Mouse (Mus musculus) spleen, adult 2 months (tissue): ENCODE data around the gene Cab39. TPM values are rescaled to one million over a fixed set of nuclear protein-coding genes. Genes with fewer than 3 reads are reported as not detected.
A peak's percentile ranks its signal among the peaks of the same experiment; 100 is the strongest.

ENCODE experiments used
- DNase-seq, 2 experiments: peaks; one replicate each; pipeline versions ENCODE4 v3.0.0 to v3.0.0-alpha.2; 2012 to 2021; ENCODE audit warnings: low spot score in 2 of 2, low read depth in 1 of 2
- H3K27ac ChIP-seq: fragments of 200-500 bp; 2 replicates; pipeline ENCODE4 v1.5.1; 2012; ENCODE audit warnings: low read length, inconsistent platforms; ENCODE audit not compliant: insufficient read depth
- H3K27me3 ChIP-seq: fragments of 200-500 bp; 2 replicates; pipeline ENCODE4 v1.6.1; 2012; ENCODE audit warnings: mild to moderate bottlenecking, moderate library complexity, low read length, inconsistent platforms; ENCODE audit not compliant: control insufficient read depth, insufficient read depth
- H3K36me3 ChIP-seq: fragments of 200-500 bp; 2 replicates; pipeline ENCODE4 v1.6.1; 2012; ENCODE audit warnings: mild to moderate bottlenecking, low read length, inconsistent platforms; ENCODE audit not compliant: control insufficient read depth, insufficient read depth
- H3K4me1 ChIP-seq: fragments of 200-500 bp; 2 replicates; pipeline ENCODE4 v1.6.1; 2011; ENCODE audit warnings: inconsistent platforms; ENCODE audit not compliant: control insufficient read depth, insufficient read depth, insufficient read length
- H3K4me3 ChIP-seq: fragments of 200-500 bp; 2 replicates; pipeline ENCODE4 v1.5.1; 2011; ENCODE audit warnings: mild to moderate bottlenecking, inconsistent platforms; ENCODE audit not compliant: insufficient read depth, insufficient read length; ENCODE audit errors: extremely low read depth
- CTCF ChIP-seq: fragments of 200-500 bp; IDR thresholded peaks from 2 replicates; pipeline ENCODE4 v1.5.1; 2011; ENCODE audit warnings: mild to moderate bottlenecking, inconsistent platforms; ENCODE audit not compliant: insufficient read depth, insufficient read length, insufficient replicate concordance; ENCODE audit errors: extremely low read depth
- POLR2A ChIP-seq: fragments of 200-500 bp; IDR thresholded peaks from 2 replicates; pipeline ENCODE4 v1.6.1; 2011; ENCODE audit warnings: low read depth, low read length, inconsistent platforms
- WGBS: fragments of 180-500 bp; shearing (Covaris S2); methylation state at CpG from one replicate; pipeline ENCODE4 v1.1.7; 2018; 5-methylcytosine and 5-hydroxymethylcytosine counted together
- polyA plus RNA-seq: library from polyadenylated mRNA; depleted of rRNA; stranded (reverse); fragments of >200 nt; gene quantifications from 2 replicates; pipeline ENCODE4 v1.2.3, GENCODE M21; 2012; rRNA removed

The Cab39 gene
- 24.1 and 25.0 TPM in 2 replicates for polyA plus RNA-seq

GRCm38 (mm10) chr1:85793208-85794105, at the start of gene Cab39:
Gene Cab39 (plus strand): TSS chr1:85793441.
- TF ChIP-seq CTCF (peak; percentile 62; the same call in 1 of the 2 replicates), POLR2A (peak; percentile 83)
- peak; percentile 77 to 89 for DNase-seq

GRCm38 (mm10) chr1:85744539-85744938, 48.7 kb upstream of the Cab39 start:
- H3K27me3 ChIP-seq = no peaks in the 10 kb centered on the region
- H3K4me3 ChIP-seq = no peak overlapping the region
- H3K36me3 ChIP-seq = no peaks in the 10 kb centered on the region
- WGBS = 75% methylated on average over 3 of the region's 3 CpGs
- no peak for TF ChIP-seq CTCF
- H3K4me1 ChIP-seq = peaks cover 3% of the 10 kb centered on the region; the same call in 1 of the 2 replicates
- no peak overlapping the region for H3K27ac ChIP-seq
- DNase-seq = no peak

More at GRCm38 (mm10) chr1:85793208-85794105, at the start of gene Cab39:
- peak within 1 kb of the TSS; percentile 95 for H3K27ac ChIP-seq
- peak within 1 kb of the TSS; percentile 100 for H3K4me3 ChIP-seq
- under 1% methylated on average over 110 of the region's 118 CpGs for WGBS
- H3K27me3 ChIP-seq = no peaks in the 10 kb centered on the region
- no peaks in the 10 kb centered on the region for H3K36me3 ChIP-seq
- H3K4me1 ChIP-seq = peaks cover 3% of the 10 kb centered on the region; the same call in 1 of the 2 replicates

- TF ChIP-seq POLR2A (no peak), CTCF (no peak)
- 92% methylated on average over 5 of the region's 5 CpGs for WGBS
- H3K36me3 ChIP-seq = no peaks in the 10 kb centered on the region
- DNase-seq = no peak
- no peaks in the 10 kb centered on the region for H3K27me3 ChIP-seq
- H3K4me3 ChIP-seq = no peak overlapping the region
- no peak overlapping the region for H3K27ac ChIP-seq
- peaks cover 11% of the 10 kb centered on the region; the same call in 1 of the 2 replicates for H3K4me1 ChIP-seq
Measured at GRCm38 (mm10) chr1:85746511-85746910, 46.7 kb upstream of the Cab39 start.

GRCm38 (mm10) chr1:85749829-85750228, 43.4 kb upstream of the Cab39 start:
- TF ChIP-seq CTCF (no peak), POLR2A (no peak)
- WGBS = 93% methylated on average over 2 of the region's 2 CpGs
- no peaks in the 10 kb centered on the region for H3K27me3 ChIP-seq
- H3K27ac ChIP-seq = peak overlapping the region; percentile 71; the same call in 1 of the 2 replicates
- DNase-seq = no peak
- no peaks in the 10 kb centered on the region for H3K36me3 ChIP-seq
- peaks cover 18% of the 10 kb centered on the region; the same call in 1 of the 2 replicates for H3K4me1 ChIP-seq
- H3K4me3 ChIP-seq = no peak overlapping the region

GRCm38 (mm10) chr1:85750650-85751049, 42.6 kb upstream of the Cab39 start:
- Histone ChIP-seq H3K4me3 (no peak overlapping the region), H3K36me3 (no peaks in the 10 kb centered on the region), H3K27ac (peak overlapping the region; percentile 81), H3K4me1 (peaks cover 18% of the 10 kb centered on the region; the same call in 1 of the 2 replicates), H3K27me3 (no peaks in the 10 kb centered on the region)
- 45% methylated on average over 4 of the region's 4 CpGs for WGBS
- no peak for TF ChIP-seq CTCF
- TF ChIP-seq POLR2A = no peak
- no peak for DNase-seq

- peak; percentile 44 to 70 for DNase-seq
- Histone ChIP-seq H3K4me1 (peaks cover 18% of the 10 kb centered on the region; the same call in 1 of the 2 replicates), H3K27me3 (no peaks in the 10 kb centered on the region), H3K4me3 (no peak overlapping the region), H3K36me3 (no peaks in the 10 kb centered on the region), H3K27ac (peak overlapping the region; percentile 83)
- TF ChIP-seq POLR2A = no peak
- TF ChIP-seq CTCF = no peak
- 12% methylated on average over 6 of the region's 6 CpGs for WGBS
Measured at GRCm38 (mm10) chr1:85751494-85751893, 41.7 kb upstream of the Cab39 start.

- Histone ChIP-seq H3K4me3 (no peak overlapping the region), H3K27me3 (no peaks in the 10 kb centered on the region), H3K27ac (peak overlapping the region; percentile 83), H3K4me1 (peaks cover 18% of the 10 kb centered on the region; the same call in 1 of the 2 replicates), H3K36me3 (no peaks in the 10 kb centered on the region)
- no peak for DNase-seq
- WGBS = 39% methylated on average over 11 of the region's 11 CpGs
- TF ChIP-seq CTCF = no peak
- TF ChIP-seq POLR2A = no peak
Measured at GRCm38 (mm10) chr1:85751932-85752680, 41.1 kb upstream of the Cab39 start.
